Mouse (Mus musculus): ENCODE results near the gene Slbp. TPM values are rescaled to one million over a fixed set of nuclear protein-coding genes. Genes with fewer than 3 reads are reported as not detected.

Gene Slbp
- polyA plus RNA-seq (2015; fragmentation: Nextera tagmentation; extraction: Ambion mirVana), result 238 and 247 TPM in 2 replicates

DNA sequence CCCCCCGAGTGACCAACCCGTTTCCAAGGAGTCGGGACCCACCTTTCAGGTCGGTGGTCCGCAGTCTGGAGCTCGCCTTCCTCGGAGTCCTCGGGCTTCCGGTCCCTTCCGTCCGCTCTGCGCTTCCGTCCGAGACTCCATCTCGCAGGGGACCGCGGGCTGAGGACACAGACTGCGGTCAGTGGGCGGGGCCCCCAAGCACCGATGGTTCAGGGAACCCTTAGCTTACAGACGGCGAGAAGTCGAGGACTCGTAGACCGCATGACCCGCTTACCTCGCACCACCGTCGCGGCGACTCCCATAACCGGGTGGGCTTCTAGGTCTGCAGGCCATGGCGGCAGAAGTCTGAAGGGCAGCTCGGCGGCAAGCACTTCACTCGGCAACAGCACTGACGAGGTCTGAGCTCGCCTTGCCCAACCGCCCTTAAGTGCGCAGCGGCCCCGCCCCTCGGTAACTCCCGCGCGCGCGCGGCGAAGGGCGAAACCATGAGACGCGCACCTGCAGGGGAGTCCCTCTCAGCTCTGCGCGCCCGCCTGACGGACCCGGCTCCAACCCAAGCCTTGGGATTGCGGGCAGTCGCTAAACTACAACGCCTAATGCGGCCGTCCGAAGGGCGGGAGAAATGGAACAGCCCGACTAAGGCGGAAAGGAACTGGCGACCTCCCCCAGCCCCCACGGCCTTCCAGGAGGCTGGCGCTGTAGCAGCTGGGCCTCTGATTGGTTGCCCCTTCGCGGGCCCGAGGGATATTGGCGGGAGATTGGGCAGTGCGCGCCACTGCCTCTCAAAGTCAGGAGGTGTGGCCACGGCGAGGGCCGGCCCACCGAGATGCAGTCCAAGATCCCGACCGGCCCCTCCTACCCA, at the start of gene Slbp:
TSS of gene Slbp (minus strand) at position 654 of the 862 bp plus-strand sequence.
- H3K27me3 ChIP-seq, result no peaks in the 10 kb centered on the region
- peak within 1 kb of the TSS; percentile 68 for H3K4me2 ChIP-seq
- peak within 1 kb of the TSS; percentile 79 for H3K9ac ChIP-seq
- ATAC-seq (replicated peaks; ENCODE audit: low FRiP score), result peak; percentile 97
- peaks cover 52% of the 10 kb centered on the region for H3K4me1 ChIP-seq
- H3K4me3 ChIP-seq (replicated peaks), result peak within 1 kb of the TSS; percentile 83
- WGBS, result under 1% methylated on average over 82 of the region's 82 CpGs
- no peaks in the 10 kb centered on the region for H3K9me3 ChIP-seq (replicated peaks)
- peak within 1 kb of the TSS; percentile 99 for H3K27ac ChIP-seq
- peaks cover 63% of the 10 kb centered on the region for H3K36me3 ChIP-seq

DNA sequence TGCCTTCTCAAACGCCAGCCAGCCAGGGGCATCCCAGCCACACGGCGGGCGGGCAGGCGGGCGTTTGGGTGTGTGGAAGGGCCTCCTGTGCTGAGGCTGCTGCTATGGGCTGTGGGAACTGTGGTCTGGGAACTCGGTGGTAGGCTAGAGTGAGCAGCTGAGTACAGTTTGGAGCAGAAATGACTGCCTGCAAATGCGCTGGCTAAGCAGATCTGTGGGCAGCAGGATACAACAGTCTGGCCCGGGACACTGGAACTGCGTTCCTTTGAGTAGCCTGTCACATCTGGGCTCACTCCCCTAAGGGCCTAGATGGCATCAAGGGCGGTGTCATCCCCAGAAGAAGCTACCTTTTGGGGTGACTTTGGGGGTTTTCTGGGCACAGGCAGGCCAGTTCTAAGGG, 49.5 kb upstream of the Slbp start:
- H3K4me1 ChIP-seq, result peaks cover 59% of the 10 kb centered on the region
- 77% methylated on average over 11 of the region's 11 CpGs for WGBS

DNA sequence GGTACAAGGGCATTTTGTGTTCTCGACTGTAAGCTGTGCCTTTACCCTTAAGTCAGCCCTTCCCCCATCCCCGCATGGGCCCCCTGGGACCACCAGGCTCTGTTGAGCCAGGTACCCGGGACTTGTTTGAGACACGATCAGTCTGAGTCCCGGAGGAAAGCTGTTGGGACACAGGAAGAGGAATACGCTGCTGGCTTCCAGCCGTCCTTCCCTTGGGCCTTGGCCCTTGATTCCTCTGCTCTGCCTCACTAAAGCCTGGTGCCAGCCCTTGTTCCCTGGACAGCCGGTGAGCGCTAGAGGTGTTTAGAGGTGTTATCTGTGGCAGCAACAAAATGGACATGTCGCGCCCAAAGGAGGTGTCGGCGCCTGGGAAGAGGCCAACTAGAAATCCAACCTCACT, 47.6 kb upstream of the Slbp start:
- Histone ChIP-seq H3K9me3 (replicated peaks) (no peaks in the 10 kb centered on the region), H3K36me3 (no peaks in the 10 kb centered on the region), H3K27me3 (peaks cover 43% of the 10 kb centered on the region), H3K27ac (no peak overlapping the region), H3K4me1 (peaks cover 58% of the 10 kb centered on the region), H3K4me2 (no peak overlapping the region), H3K4me3 (replicated peaks) (no peak overlapping the region), H3K9ac (no peak overlapping the region)
- 40% methylated on average over 13 of the region's 13 CpGs for WGBS
- no peak for ATAC-seq (replicated peaks; ENCODE audit: low FRiP score)

More for the DNA sequence above, 49.5 kb upstream of the Slbp start:
- H3K9ac ChIP-seq, result no peak overlapping the region
- H3K4me3 ChIP-seq (replicated peaks), result no peak overlapping the region
- H3K9me3 ChIP-seq (replicated peaks), result no peaks in the 10 kb centered on the region
- peaks cover 31% of the 10 kb centered on the region for H3K27me3 ChIP-seq
- ATAC-seq (replicated peaks; ENCODE audit: low FRiP score), result no peak
- no peak overlapping the region for H3K4me2 ChIP-seq
- H3K36me3 ChIP-seq, result no peaks in the 10 kb centered on the region
- H3K27ac ChIP-seq, result no peak overlapping the region

DNA sequence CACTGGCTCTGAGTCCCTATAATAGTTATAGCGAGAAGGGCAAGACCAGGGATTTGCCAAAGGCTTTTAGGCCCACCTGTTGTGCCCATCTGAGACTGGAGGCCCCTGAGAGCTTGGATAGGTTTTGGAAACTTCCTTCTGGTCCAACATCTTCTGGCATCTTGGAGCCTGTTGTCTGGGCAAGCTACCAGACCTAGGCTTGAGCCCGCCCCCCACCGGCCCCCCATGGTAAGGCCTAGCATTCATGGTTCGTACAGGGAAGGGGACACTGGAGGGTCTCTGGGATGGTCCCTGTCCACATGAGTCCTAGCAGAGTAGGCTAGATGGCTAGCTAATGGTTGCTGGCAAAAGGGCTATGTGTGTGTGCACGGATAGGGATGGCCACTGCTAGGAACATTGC, 46.3 kb upstream of the Slbp start:
- Histone ChIP-seq H3K4me3 (replicated peaks) (no peak overlapping the region), H3K4me2 (no peak overlapping the region), H3K9me3 (replicated peaks) (no peaks in the 10 kb centered on the region), H3K36me3 (no peaks in the 10 kb centered on the region), H3K9ac (no peak overlapping the region), H3K27me3 (peaks cover 47% of the 10 kb centered on the region), H3K27ac (no peak overlapping the region), H3K4me1 (peaks cover 66% of the 10 kb centered on the region)
- 85% methylated on average over 5 of the region's 5 CpGs for WGBS
- ATAC-seq (replicated peaks; ENCODE audit: low FRiP score), result no peak

DNA sequence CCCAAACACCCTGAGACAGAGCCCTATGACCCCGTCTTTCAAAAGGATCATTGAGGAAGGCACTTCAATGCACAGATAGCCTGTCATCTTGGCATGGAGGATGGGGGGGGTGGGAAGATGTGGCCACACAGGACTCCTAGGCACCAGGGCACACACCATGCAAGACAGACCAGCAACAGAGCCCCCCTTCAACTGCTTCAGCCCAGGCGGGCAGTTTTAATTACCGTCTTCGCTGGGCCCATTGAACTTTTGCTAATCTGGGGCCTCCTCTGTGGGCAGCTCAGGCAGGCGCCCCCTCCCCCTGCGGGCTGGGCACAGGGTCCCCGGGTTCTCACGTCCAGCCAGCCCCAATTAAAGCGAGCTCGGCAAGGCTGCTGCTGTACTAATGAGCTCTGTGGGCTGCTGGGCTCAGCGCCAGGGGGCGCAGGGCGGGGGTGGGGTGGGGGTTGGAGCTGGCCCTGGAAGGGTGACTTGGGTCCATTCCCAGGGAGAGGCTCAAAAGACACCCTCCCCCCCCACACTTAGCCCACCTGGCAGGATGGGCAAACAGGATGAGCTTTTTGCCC, 45.7 kb upstream of the Slbp start:
- 21% methylated on average over 13 of the region's 13 CpGs for WGBS
- no peak overlapping the region for H3K9ac ChIP-seq
- H3K27me3 ChIP-seq, result peaks cover 51% of the 10 kb centered on the region
- no peaks in the 10 kb centered on the region for H3K36me3 ChIP-seq
- H3K27ac ChIP-seq, result no peak overlapping the region
- peaks cover 70% of the 10 kb centered on the region for H3K4me1 ChIP-seq
- H3K9me3 ChIP-seq (replicated peaks), result no peaks in the 10 kb centered on the region
- H3K4me3 ChIP-seq (replicated peaks), result no peak overlapping the region
- no peak for ATAC-seq (replicated peaks; ENCODE audit: low FRiP score)
- H3K4me2 ChIP-seq, result no peak overlapping the region

DNA sequence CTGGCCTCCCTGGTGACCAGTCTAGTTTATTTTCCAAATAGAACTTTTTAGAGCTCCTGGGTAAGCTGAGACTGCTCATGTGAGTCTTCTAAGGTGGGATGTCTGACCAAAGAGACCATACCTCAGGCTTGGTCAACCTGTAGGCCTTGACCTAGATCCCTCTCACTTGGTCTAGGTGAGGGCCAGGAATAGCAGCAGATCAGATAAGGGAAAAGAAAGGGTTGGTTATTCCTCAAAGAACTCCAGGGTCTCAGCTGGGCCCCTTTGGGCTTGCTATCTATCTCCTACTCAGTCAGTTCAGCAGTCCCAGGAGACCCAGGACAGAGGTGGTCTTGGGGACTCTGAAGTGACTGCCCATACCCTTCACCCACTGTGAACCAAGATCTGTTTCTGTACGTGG, 45.2 kb upstream of the Slbp start:
- H3K4me3 ChIP-seq (replicated peaks), result no peak overlapping the region
- H3K9me3 ChIP-seq (replicated peaks), result no peaks in the 10 kb centered on the region
- no peaks in the 10 kb centered on the region for H3K36me3 ChIP-seq
- H3K4me2 ChIP-seq, result no peak overlapping the region
- peaks cover 73% of the 10 kb centered on the region for H3K4me1 ChIP-seq
- H3K9ac ChIP-seq, result no peak overlapping the region
- no peak overlapping the region for H3K27ac ChIP-seq
- H3K27me3 ChIP-seq, result peaks cover 53% of the 10 kb centered on the region
- WGBS, result 72% methylated on average over 1 of the region's 1 CpGs
- ATAC-seq (replicated peaks; ENCODE audit: low FRiP score), result no peak

DNA sequence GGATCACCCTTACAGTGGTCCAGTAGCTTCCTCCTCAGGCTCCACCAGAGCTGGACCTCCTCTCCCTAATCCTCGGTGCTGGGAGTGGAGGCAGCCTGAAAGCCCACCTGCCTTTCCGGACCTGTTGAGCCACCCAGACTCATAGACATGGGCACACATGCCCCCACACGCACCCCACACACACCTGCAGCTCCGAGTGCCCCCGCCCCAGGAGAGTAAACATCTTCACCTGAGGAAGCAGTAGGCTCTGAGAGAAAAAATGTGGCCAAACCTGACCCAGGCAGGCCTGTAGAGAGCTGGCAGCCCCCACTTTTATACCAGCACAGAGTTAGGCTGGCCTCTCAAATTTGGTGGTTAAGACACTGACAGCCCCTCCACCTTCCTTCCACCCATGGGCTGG, 44.1 kb upstream of the Slbp start:
- 66% methylated on average over 5 of the region's 5 CpGs for WGBS
- H3K4me2 ChIP-seq, result no peak overlapping the region; the same call in 1 of the 2 replicates
- no peaks in the 10 kb centered on the region for H3K9me3 ChIP-seq (replicated peaks)
- H3K4me1 ChIP-seq, result peaks cover 69% of the 10 kb centered on the region
- H3K9ac ChIP-seq, result no peak overlapping the region
- peaks cover 47% of the 10 kb centered on the region for H3K27me3 ChIP-seq
- no peak overlapping the region for H3K4me3 ChIP-seq (replicated peaks)
- ATAC-seq (replicated peaks; ENCODE audit: low FRiP score), result no peak
- no peaks in the 10 kb centered on the region for H3K36me3 ChIP-seq
- no peak overlapping the region for H3K27ac ChIP-seq

DNA sequence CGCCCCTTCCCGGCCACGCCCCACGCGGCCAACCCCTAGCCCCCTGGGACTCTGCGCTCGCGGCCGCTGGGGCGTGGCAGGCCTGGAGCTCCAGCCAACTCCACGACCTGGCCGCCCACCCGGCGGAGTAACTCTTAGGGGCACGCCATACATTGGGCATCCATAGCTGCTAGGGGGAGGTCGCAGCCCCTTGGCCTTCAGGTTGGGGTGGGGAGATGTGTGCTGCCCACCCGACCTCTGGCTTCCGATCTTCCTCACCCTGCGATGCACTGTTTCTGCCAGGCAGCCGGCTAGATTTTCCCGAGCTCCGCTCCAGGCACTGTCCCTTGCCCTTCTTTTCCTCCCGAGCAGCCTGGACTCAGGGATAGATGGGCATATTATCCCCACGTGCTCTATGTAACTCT, 43.3 kb upstream of the Slbp start:
- Histone ChIP-seq H3K9me3 (replicated peaks) (no peaks in the 10 kb centered on the region), H3K4me2 (peak overlapping the region; percentile 93), H3K4me1 (peaks cover 69% of the 10 kb centered on the region), H3K9ac (peak overlapping the region; percentile 57), H3K27ac (peak overlapping the region; percentile 66), H3K27me3 (peaks cover 44% of the 10 kb centered on the region), H3K36me3 (no peaks in the 10 kb centered on the region), H3K4me3 (replicated peaks) (peak overlapping the region; percentile 50)
- ATAC-seq (replicated peaks; ENCODE audit: low FRiP score), result peak; percentile 38
- WGBS, result 4% methylated on average over 24 of the region's 24 CpGs

DNA sequence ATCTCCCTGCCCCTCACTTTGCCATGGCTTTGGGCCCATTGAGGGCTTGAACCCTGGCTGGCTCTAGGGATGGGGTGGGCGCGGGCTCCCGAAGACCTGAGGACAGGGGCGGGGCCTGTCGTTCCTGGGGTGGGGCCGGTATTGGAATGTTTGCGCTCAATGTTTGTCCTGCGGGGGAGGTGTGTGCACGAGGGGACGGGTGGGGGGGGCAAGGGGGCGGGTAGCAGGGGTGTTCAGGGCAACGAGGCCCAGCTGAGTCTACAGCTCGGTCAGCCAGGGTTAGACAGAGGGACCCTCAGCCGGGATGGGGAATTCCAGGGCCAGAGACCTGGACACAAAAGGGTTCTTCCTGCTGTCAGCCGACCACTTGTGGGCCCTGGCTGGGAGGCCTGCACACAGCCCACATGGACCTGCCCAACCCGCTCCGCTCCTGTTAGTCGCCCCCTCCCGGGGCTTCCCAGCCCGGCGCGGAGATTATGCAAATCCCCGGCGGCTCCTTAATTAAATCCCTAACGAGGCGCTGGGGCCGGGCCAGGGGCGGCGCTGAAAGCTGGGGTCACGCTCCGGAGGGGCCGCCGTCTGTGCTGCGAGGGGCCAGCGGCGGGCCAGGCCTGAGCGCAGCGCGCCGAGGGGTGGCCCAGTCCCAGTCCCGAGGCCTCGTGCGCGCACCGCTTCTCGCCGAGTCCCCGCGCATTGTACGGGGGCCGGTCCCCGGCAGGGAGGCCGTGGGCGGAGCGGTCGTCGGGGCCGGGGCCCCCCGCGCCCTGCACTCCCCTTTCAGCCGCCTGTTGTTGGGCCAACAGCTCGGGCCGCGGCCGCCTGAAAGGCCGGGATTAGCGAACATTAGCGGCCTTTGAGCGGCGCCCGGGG, 42.7 kb upstream of the Slbp start:
- Histone ChIP-seq H3K4me1 (peaks cover 69% of the 10 kb centered on the region), H3K27ac (peak overlapping the region; percentile 66), H3K9ac (peak overlapping the region; percentile 57), H3K4me3 (replicated peaks) (peak overlapping the region; percentile 50), H3K36me3 (no peaks in the 10 kb centered on the region), H3K27me3 (peaks cover 43% of the 10 kb centered on the region), H3K9me3 (replicated peaks) (no peaks in the 10 kb centered on the region), H3K4me2 (peak overlapping the region; percentile 93)
- 2% methylated on average over 68 of the region's 71 CpGs for WGBS
- peak; percentile 72 for ATAC-seq (replicated peaks; ENCODE audit: low FRiP score)

DNA sequence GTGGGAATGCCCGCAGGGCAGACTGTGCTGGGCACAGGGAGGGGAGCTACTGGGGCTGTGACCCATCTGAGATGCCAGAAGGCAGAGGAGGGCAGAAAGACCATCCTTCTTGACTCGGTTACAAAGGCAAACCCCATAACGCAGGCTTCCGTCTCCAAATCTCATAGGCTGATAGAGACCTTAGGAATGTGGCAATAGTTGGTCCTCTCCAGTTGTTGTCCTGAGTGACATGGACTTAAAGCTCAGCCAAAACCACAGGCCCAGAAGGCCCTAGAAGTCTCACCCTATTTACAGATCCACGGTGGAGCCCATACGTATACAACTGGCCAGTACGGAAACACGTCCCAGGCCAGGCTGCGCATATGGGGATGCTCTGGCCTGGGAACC, 42.1 kb upstream of the Slbp start:
- Histone ChIP-seq H3K9ac (no peak overlapping the region), H3K4me3 (replicated peaks) (no peak overlapping the region), H3K27me3 (peaks cover 37% of the 10 kb centered on the region), H3K9me3 (replicated peaks) (no peaks in the 10 kb centered on the region), H3K4me2 (peak overlapping the region; percentile 93), H3K27ac (0 out of 2 replicates have a peak overlapping the region, but pooled peaks have one; percentile 15), H3K4me1 (peaks cover 73% of the 10 kb centered on the region), H3K36me3 (no peaks in the 10 kb centered on the region)
- WGBS, result 69% methylated on average over 9 of the region's 9 CpGs
- ATAC-seq (replicated peaks; ENCODE audit: low FRiP score), result peak; percentile 15; the same call in 1 of the 2 replicates

DNA sequence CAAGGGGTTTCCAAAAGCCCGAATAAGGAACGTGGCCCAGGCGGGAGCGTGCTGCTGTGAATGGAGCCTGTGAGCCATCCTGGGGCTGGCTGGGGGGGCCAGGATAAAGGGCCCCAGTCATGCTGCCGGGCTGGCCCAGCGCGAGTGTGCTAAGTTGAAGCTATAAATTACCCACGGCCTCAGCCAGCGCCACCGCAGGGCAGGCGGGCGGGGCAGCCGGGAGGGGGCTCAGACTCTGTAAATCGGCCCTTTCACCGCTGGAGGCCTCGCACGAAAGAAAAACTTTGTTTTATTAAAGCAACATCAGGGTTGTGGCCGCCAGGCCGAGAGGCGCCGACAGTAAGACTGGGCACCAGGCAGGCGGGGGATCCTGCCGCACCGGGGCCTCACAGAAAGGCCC, 40.0 kb upstream of the Slbp start:
- Histone ChIP-seq H3K4me3 (replicated peaks) (peak overlapping the region; percentile 10), H3K36me3 (no peaks in the 10 kb centered on the region), H3K27ac (peak overlapping the region; percentile 74), H3K27me3 (peaks cover 24% of the 10 kb centered on the region), H3K4me2 (peak overlapping the region; percentile 49), H3K9me3 (replicated peaks) (no peaks in the 10 kb centered on the region), H3K4me1 (peaks cover 72% of the 10 kb centered on the region), H3K9ac (peak overlapping the region; percentile 22)
- peak; percentile 44; the same call in 1 of the 2 replicates for ATAC-seq (replicated peaks; ENCODE audit: low FRiP score)
- WGBS, result 2% methylated on average over 24 of the region's 24 CpGs
